Comparison of ENCODE assay signal across 17 mouse cellular contexts in genomic region chr12:90229062-90229461, GRCm38 (mm10).
"Had no signal": no experiment of that assay in that cellular context is flagged by ENCODE, and none has a peak within 500 bp of the region (broad histone marks: within the 10 kb centered on the region; RNA-seq: fewer than 3 reads in every experiment).

No protein-coding gene starts in this region.

- DNase-seq: kidney, postnatal 14 days; layer of hippocampus, adult 9-11 months; layer of hippocampus, postnatal 36 days; liver, embryonic 13.5 days; liver, postnatal 0 days; lung, postnatal 14 days; midbrain, embryonic 14.5 days; retina, postnatal 1 day; right cerebral cortex, postnatal 14 days; thymus, postnatal 36 days had no signal

- H3K4me2 ChIP-seq: limb, embryonic 15.5 days; liver, embryonic 13.5 days; lung, embryonic 15.5 days; neural tube, embryonic 12.5 days had no signal

- H3K9me3 ChIP-seq: limb, embryonic 15.5 days; liver, embryonic 13.5 days; lung, embryonic 15.5 days; midbrain, embryonic 10.5 days; neural tube, embryonic 12.5 days had no signal

- H3K27ac ChIP-seq: limb, embryonic 15.5 days; liver, embryonic 13.5 days; lung, embryonic 15.5 days; midbrain, embryonic 10.5 days; neural tube, embryonic 12.5 days had no signal

- H3K4me3 ChIP-seq: limb, embryonic 15.5 days; liver, embryonic 13.5 days; lung, embryonic 15.5 days; midbrain, embryonic 10.5 days; myocyte; neural tube, embryonic 12.5 days had no signal

- H3K9ac ChIP-seq: limb, embryonic 15.5 days; liver, embryonic 13.5 days; liver, postnatal 0 days; lung, embryonic 15.5 days; neural tube, embryonic 12.5 days had no signal

- H3K27me3 ChIP-seq: liver, embryonic 13.5 days; lung, embryonic 15.5 days; neural tube, embryonic 12.5 days had no signal

- H3K4me1 ChIP-seq: limb, embryonic 15.5 days; liver, embryonic 13.5 days; lung, embryonic 15.5 days; midbrain, embryonic 10.5 days; neural tube, embryonic 12.5 days had no signal

- H3K36me3 ChIP-seq: limb, embryonic 15.5 days; liver, embryonic 13.5 days; lung, embryonic 15.5 days; midbrain, embryonic 10.5 days; neural tube, embryonic 12.5 days had no signal

- ATAC-seq: inflammation-experienced regulatory T-cells, adult 6 months; intestine, postnatal 0 days; liver, postnatal 0 days had no signal
